Mouse (Mus musculus) left cerebral cortex, adult 6 months (tissue): Measurements from ENCODE around the gene Usp37. TPM values are rescaled to one million over a fixed set of nuclear protein-coding genes. Genes with fewer than 3 reads are reported as not detected.

Source experiments
- long read RNA-seq, 2 experiments: library from polyadenylated mRNA; unstranded; transcript quantifications; one replicate each; pipeline ENCODE4 v2.0.0; 2019 to 2020
- polyA plus RNA-seq: library from polyadenylated mRNA; unstranded; fragments of <200 nt; fragmentation: Nextera tagmentation; gene quantifications from 2 replicates; pipeline ENCODE4 v1.2.3, GENCODE M21; 2021

Gene Usp37
- 12.7 and 18.1 TPM in 2 replicates for polyA plus RNA-seq
- long read RNA-seq, experiment 1, partial matches to known transcripts: 4 of 12 reads
- long read RNA-seq, experiment 1, other reads (novel, unspliced or antisense): 6 of 12 reads
- long read RNA-seq, experiment 2, partial matches to known transcripts: 6 of 52 reads
- long read RNA-seq, experiment 2, other reads (novel, unspliced or antisense): 46 of 52 reads

DNA sequence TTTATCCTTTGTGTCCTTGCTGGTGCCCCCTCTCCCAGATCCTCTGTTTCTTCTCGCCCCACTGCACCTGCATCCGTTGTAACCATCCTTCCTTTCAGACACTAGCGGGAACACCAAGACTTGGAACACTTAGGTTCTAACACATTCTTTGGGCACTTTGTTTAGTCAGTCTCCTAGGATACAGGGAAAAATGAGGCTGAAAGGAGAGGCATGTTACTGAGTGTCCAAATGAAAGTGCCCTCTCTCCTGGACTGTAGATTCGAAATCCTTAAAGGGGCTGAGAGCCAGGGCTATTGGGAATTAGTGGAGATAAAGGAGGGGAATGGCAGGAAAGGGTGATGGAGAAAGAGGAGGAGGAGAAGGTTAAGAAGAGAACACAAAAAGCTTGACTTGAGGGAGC, at the start of gene Usp37:
Usp37 (minus strand) TSS at position 101 of the 400 bp plus-strand sequence.

GRCm38 (mm10) chr1:74587773-74588445, 43.8 kb upstream of the Usp37 start, which contains the start of the genes Zfp142 and Bcs1l:
TSS of gene Zfp142 (minus strand) at chr1:74588246.
TSS of gene Bcs1l (plus strand) at chr1:74588289.

DNA sequence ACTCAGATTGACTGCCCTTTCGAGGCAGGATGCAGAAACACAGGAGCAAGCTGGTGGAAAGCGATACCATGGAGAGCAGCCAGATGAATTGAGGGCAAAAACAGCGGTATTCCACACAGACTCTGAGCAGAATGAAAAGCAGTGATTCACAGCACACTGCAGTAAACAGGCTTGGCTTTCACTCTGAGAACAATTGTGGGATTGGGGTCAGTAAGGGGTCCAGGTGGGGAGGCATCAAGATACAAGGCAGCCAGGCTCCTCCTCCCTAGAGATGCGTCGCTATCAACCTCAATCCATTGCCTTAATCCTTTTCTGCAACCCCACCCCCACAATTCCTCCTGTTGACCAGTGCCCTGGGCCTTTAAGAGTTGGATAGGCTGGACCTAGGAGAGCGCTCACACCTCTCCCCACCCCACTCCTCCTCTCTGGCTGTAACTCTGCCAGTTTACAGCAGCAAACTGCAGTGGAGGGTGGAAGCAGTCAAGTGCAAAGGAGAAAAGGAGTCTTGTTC, 1.6 kb downstream of the Usp37 start, which contains the start of gene Plcd4:
Plcd4 (plus strand) TSS at position 438 of the 511 bp plus-strand sequence.

GRCm38 (mm10) chr1:74505721-74506464, 38.2 kb downstream of the Usp37 start, which contains the start of gene Cnot9:
TSS of gene Cnot9 (plus strand) at chr1:74506058.

DNA sequence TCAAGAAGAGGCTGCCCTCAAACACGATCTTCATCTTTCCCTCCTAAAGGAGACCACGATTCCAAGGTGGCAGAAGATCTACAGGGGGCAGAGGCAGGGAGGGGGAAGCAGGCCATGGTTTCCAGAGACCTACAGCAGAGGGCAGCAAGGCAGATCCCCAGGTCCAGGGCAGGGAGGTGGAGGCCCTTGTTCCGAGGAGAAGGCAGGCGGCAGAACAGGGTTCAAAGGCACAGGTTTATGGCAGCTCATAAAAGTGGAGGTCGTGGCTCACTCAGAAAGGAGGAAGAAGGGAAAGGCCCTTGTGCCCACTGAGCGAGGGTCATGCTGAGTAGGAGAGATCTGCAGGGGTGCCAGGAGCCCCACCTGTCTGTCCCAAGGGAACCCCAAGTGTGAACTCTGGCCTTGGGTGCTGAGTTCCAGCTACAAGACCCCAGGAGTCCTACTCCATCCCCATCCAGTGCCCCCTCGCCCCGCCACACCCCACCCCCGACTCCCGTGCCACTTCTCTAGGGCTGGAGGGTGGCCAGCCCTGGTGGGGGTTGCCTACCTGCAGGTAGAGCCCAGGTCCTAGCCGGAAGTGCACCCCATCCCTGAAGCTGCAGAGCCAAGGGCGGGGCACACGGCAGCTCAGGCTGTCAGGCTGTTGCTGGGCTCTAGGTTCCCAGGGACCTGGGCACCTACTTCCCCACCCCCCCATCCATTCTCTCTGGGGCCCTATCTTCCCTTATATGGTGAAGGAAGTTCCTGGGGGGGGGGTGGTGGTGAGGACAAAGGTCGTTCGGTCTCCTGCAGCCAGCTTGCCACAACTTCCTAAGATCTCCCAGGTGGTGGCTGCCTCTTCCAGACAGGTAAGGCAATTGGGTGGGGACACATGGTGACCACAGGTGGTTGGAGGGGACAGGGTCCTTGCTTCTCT, 135.2 kb downstream of the Usp37 start, which contains the start of gene Vil1:
Vil1 (plus strand) TSS at position 788 of the 916 bp plus-strand sequence.

DNA sequence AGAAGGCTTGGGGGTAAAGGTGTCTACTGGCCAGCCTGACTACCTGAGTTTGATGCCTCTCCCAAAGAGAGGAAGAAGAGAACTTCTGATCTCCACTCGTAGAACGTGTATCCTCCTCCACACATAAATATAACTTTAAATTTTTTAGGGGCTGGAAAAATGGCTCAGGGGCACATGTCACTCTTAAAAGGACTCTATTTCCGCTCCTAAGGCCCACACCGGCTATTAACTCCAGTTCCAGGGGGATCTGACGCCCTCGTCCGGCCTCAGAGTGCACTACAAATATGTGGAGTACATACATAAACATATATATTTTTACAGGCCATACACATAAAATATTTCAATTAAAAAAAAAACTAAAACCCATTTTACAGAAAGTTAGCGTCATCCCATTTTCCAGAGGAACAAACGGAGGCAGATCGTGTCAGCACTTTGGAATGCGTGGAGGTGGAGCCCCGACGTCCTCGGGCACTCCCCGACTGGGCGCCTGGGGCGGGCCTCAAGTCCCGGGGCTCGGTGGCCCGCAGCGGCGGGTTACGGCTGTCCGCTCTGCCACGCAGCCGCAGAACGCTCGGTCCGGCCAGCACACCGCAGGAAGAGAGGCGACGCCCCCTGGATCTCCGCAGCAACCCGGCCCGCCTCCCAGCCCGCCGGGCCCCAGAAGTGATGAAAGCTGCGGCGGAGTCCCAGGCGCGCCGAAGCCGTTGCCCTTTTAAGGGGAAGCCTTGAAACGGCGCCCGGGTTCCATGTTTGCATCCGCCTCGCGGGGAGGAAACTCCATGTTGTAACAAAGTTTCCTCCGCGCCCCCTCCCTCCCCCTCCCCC, 152.9 kb downstream of the Usp37 start, which contains the start of gene Ctdsp1:
Ctdsp1 (plus strand) TSS at position 586 of the 825 bp plus-strand sequence.

Other genes starting within 250 kb of the Usp37 start
- 28.0 and 40.1 TPM in 2 replicates for gene Tmbim1, start 238.7 kb downstream of the Usp37 start, polyA plus RNA-seq
- gene Catip, start 182.2 kb downstream of the Usp37 start, polyA plus RNA-seq: 0.73 and 0.80 TPM in 2 replicates
- gene Slc11a1, start 169.1 kb downstream of the Usp37 start, polyA plus RNA-seq: 1.5 and 2.1 TPM in 2 replicates
- 4.5 and 7.5 TPM in 2 replicates for gene Ctdsp1, start 152.8 kb downstream of the Usp37 start, polyA plus RNA-seq
- gene Vil1, start 134.9 kb downstream of the Usp37 start, polyA plus RNA-seq: 0.20 and 0.38 TPM in 2 replicates
- 18.9 and 20.1 TPM in 2 replicates for gene Cnot9, start 38.2 kb downstream of the Usp37 start, polyA plus RNA-seq
- gene Plcd4, start 1.4 kb downstream of the Usp37 start, polyA plus RNA-seq: 11.9 and 16.0 TPM in 2 replicates
- gene Zfp142, start 44.0 kb upstream of the Usp37 start, polyA plus RNA-seq: 6.0 and 7.1 TPM in 2 replicates
- 23.3 and 24.6 TPM in 2 replicates for gene Bcs1l, start 44.0 kb upstream of the Usp37 start, polyA plus RNA-seq
- gene Rnf25, start 57.1 kb upstream of the Usp37 start, polyA plus RNA-seq: 24.0 and 26.0 TPM in 2 replicates
- gene Stk36, start 57.2 kb upstream of the Usp37 start, polyA plus RNA-seq: 0.83 and 0.85 TPM in 2 replicates
- 1.2 and 1.4 TPM in 2 replicates for gene Ttll4, start 117.5 kb upstream of the Usp37 start, polyA plus RNA-seq
- 4.4 and 4.7 TPM in 2 replicates for gene Cyp27a1, start 169.3 kb upstream of the Usp37 start, polyA plus RNA-seq
- not detected in 2 replicates for gene Prkag3, start 204.9 kb upstream of the Usp37 start, polyA plus RNA-seq
- 0.97 and 1.8 TPM in 2 replicates for gene Wnt6, start 227.6 kb upstream of the Usp37 start, polyA plus RNA-seq
- gene Wnt10a, start 247.2 kb upstream of the Usp37 start, polyA plus RNA-seq: 15.5 and 19.0 TPM in 2 replicates